Mouse (Mus musculus) kidney, postnatal 4 days (tissue): ENCODE data around the gene Pygb.

Experiments used
- DNase-seq, 2 experiments: peaks; one replicate each; pipeline ENCODE4 v3.0.0; 2021; ENCODE audit warnings: mixed read lengths in 2 of 2

Gene Pygb

GRCm38 (mm10) chr2:150842049-150842461, 55.5 kb downstream of the Pygb start:
- DNase-seq = no peak

GRCm38 (mm10) chr2:150844798-150845197, 58.3 kb downstream of the Pygb start:
- no peak for DNase-seq

- DNase-seq = no peak
Measured at GRCm38 (mm10) chr2:150847436-150847995, 61.0 kb downstream of the Pygb start.

- peak in 1 of 2 experiments; percentile 22 for DNase-seq
Measured at GRCm38 (mm10) chr2:150851251-150851650, 64.7 kb downstream of the Pygb start.

- DNase-seq = no peak
Measured at GRCm38 (mm10) chr2:150855186-150855585, 68.7 kb downstream of the Pygb start.

GRCm38 (mm10) chr2:150858724-150859487, 72.4 kb downstream of the Pygb start:
- DNase-seq = peak; percentile 29 to 44

- no peak for DNase-seq
Measured at GRCm38 (mm10) chr2:150859709-150860470, 73.4 kb downstream of the Pygb start.

- DNase-seq = no peak
Measured at GRCm38 (mm10) chr2:150861128-150861527, 74.6 kb downstream of the Pygb start.

- no peak for DNase-seq
Measured at GRCm38 (mm10) chr2:150867021-150867420, 80.5 kb downstream of the Pygb start.

- DNase-seq = no peak
Measured at GRCm38 (mm10) chr2:150869446-150869845, 82.9 kb downstream of the Pygb start.

- no peak for DNase-seq
Measured at GRCm38 (mm10) chr2:150874508-150874907, 88.0 kb downstream of the Pygb start.

GRCm38 (mm10) chr2:150875226-150875625, 88.7 kb downstream of the Pygb start:
- no peak for DNase-seq

GRCm38 (mm10) chr2:150877561-150877960, 91.0 kb downstream of the Pygb start:
- DNase-seq = peak in 1 of 2 experiments; percentile 25
